ENCODE assay signal across 16 mouse cellular contexts in the genomic region with DNA sequence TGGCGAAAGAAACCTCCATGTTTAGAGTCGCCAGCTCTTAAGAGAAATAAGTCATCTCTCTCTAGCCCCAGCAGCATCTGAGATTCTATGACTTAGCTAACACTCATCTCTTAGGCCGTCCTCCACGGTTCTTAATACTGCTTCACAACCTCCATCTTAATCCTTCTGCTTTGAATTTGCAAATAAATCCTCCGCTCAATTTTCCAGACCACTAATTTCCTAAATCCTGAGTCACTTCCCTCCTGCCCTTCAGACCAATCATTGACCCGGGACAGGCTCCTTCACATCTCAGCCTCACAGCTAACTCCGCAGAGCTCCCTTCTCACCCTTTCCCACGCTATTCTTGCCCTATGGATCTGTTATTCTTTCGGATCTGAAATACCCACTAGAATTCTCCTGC. TPM values are rescaled to one million over a fixed set of nuclear protein-coding genes. Genes with fewer than 3 reads are reported as not detected.
DNase-seq lines count a peak whose midpoint lies in the region; ATAC-seq lines count a peak whose summit lies in the region.
"Had no signal": no experiment of that assay in that cellular context is flagged by ENCODE, and none has a peak within 500 bp of the region (broad histone marks: within the 10 kb centered on the region; RNA-seq: fewer than 3 reads in every experiment).

No protein-coding gene starts in this region.

- no peaks in the 10 kb centered on the region for H3K36me3 ChIP-seq in heart, embryonic 13.5 days
- H3K36me3 ChIP-seq in kidney, embryonic 14.5 days (ENCODE audit: control insufficient read depth, insufficient read depth, low read length): no peaks in the 10 kb centered on the region
- H3K36me3 ChIP-seq in embryonic facial prominence, embryonic 15.5 days: no peaks in the 10 kb centered on the region

- no peaks in the 10 kb centered on the region for H3K27me3 ChIP-seq in heart, embryonic 13.5 days (replicated peaks)
- no peaks in the 10 kb centered on the region for H3K27me3 ChIP-seq in kidney, embryonic 14.5 days (ENCODE audit: control insufficient read depth, insufficient read depth, low read length)
- no peaks in the 10 kb centered on the region for H3K27me3 ChIP-seq in embryonic facial prominence, embryonic 15.5 days

- no peak for DNase-seq in heart, postnatal 4 days
- DNase-seq in kidney, postnatal 14 days: no peak
- DNase-seq in 416B (ENCODE audit: low read depth): peak; percentile 47
- no peak for DNase-seq in adrenal gland, adult (ENCODE audit: inconsistent age in 2 of 2, low spot score in 1 of 2)
- DNase-seq: cerebellum, postnatal 14 days; embryo, embryonic 11 days; gastrocnemius, postnatal 14 days; liver; liver, postnatal 0 days; right cerebral cortex, adult 18-20 months; thymus, adult 18-20 months had no signal

- H3K9me3 ChIP-seq in heart, embryonic 13.5 days: no peaks in the 10 kb centered on the region
- H3K9me3 ChIP-seq in kidney, embryonic 14.5 days (ENCODE audit: control insufficient read depth, low read length): no peaks in the 10 kb centered on the region
- no peaks in the 10 kb centered on the region for H3K9me3 ChIP-seq in embryonic facial prominence, embryonic 15.5 days (replicated peaks)

- 73% methylated on average over 9 of the region's 9 CpGs for WGBS in heart, embryonic 13.5 days
- WGBS in kidney, embryonic 14.5 days: 39% methylated on average over 9 of the region's 9 CpGs
- WGBS in embryonic facial prominence, embryonic 15.5 days: 65% methylated on average over 9 of the region's 9 CpGs

- peak overlapping the region; percentile 34 for H3K9ac ChIP-seq in heart, embryonic 13.5 days
- H3K9ac ChIP-seq in kidney, embryonic 14.5 days (ENCODE audit: low read depth, low read length): no peak overlapping the region
- no peak overlapping the region for H3K9ac ChIP-seq in embryonic facial prominence, embryonic 15.5 days
- H3K9ac ChIP-seq: liver, postnatal 0 days had no signal

- peak overlapping the region; percentile 87 for H3K27ac ChIP-seq in heart, embryonic 13.5 days (replicated peaks)
- peak overlapping the region; percentile 82; the same call in 1 of the 2 replicates for H3K27ac ChIP-seq in kidney, embryonic 14.5 days (ENCODE audit: low read depth, low read length)
- 0 out of 2 replicates have a peak overlapping the region, but pooled peaks have one; percentile 7 for H3K27ac ChIP-seq in embryonic facial prominence, embryonic 15.5 days (replicated peaks)

- ATAC-seq in heart, embryonic 13.5 days (ENCODE audit: extremely low read depth, insufficient number of reproducible peaks, low FRiP score, low TSS enrichment): no peak
- peak; percentile 45; the same call in 1 of the 2 replicates for ATAC-seq in kidney, embryonic 14.5 days (ENCODE audit: low FRiP score, low TSS enrichment)
- ATAC-seq in embryonic facial prominence, embryonic 15.5 days (ENCODE audit: insufficient number of reproducible peaks, low FRiP score, low TSS enrichment, low read depth): no peak
- ATAC-seq in granulocyte monocyte progenitor cell, adult 5-6 weeks (replicated peaks; ENCODE audit: poor library complexity, severe bottlenecking): no peak
- ATAC-seq: liver, postnatal 0 days had no signal

- H3K4me1 ChIP-seq in heart, embryonic 13.5 days: peaks cover 56% of the 10 kb centered on the region
- peaks cover 45% of the 10 kb centered on the region for H3K4me1 ChIP-seq in kidney, embryonic 14.5 days (ENCODE audit: control insufficient read depth, insufficient read depth, low read length)
- peaks cover 40% of the 10 kb centered on the region for H3K4me1 ChIP-seq in embryonic facial prominence, embryonic 15.5 days

- no peak overlapping the region for H3K4me3 ChIP-seq in heart, embryonic 13.5 days
- no peak overlapping the region for H3K4me3 ChIP-seq in kidney, embryonic 14.5 days (ENCODE audit: low read length)
- H3K4me3 ChIP-seq in embryonic facial prominence, embryonic 15.5 days (replicated peaks): no peak overlapping the region

- peak overlapping the region; percentile 39 for H3K4me2 ChIP-seq in heart, embryonic 13.5 days
- H3K4me2 ChIP-seq in kidney, embryonic 14.5 days (replicated peaks; ENCODE audit: low read depth, low read length): no peak overlapping the region; the same call in 1 of the 2 replicates
- H3K4me2 ChIP-seq in embryonic facial prominence, embryonic 15.5 days (replicated peaks): no peak overlapping the region

RNA-seq across cellular contexts. Expression of a gene that starts 25.1 kb away (rescaled TPM):
- polyA plus RNA-seq in heart, embryonic 13.5 days (2015; fragmentation: Nextera tagmentation; extraction: Ambion mirVana): 13.9 and 14.8 TPM in 2 replicates
- total RNA-seq in heart, postnatal 4 days (2021): 10 to 100 TPM; 34.6 to 40.5 TPM
- polyA plus RNA-seq in kidney, embryonic 14.5 days (2014; fragmentation: Nextera tagmentation; extraction: Ambion mirVana): 30.6 and 64.5 TPM in 2 replicates
- polyA plus RNA-seq in embryonic facial prominence, embryonic 15.5 days (2015; fragmentation: Nextera tagmentation; extraction: Ambion mirVana): 31.3 and 33.6 TPM in 2 replicates
- total RNA-seq in granulocyte monocyte progenitor cell, adult 5-6 weeks (2014; fragmentation: Nextera tagmentation): 6.0 and 7.6 TPM in 2 replicates
- 5.5 and 43.9 TPM in 2 replicates for total RNA-seq in granulocyte monocyte progenitor cell, adult 5-6 weeks (2017)
- total RNA-seq: MEL had no signal

Comparison
In these comparisons a context has a peak if more than half of its experiments do, and no peak if none do; other contexts are left out.
1. H3K27ac ChIP-seq: peak in every context shown above with its lines; median percentile 87 in heart, embryonic 13.5 days; 82 in kidney, embryonic 14.5 days; 7 in embryonic facial prominence, embryonic 15.5 days.